Mouse (Mus musculus) midbrain, postnatal 0 days (tissue): ENCODE measurements around the gene Spsb4. TPM values are rescaled to one million over a fixed set of nuclear protein-coding genes. Genes with fewer than 3 reads are reported as not detected.

ENCODE experiments used
- ATAC-seq: fragments of 200-750 bp; cut with Nextera tagmentation; 2 replicates; pipeline ENCODE4 v1.8.0; 2017; ENCODE audit warnings: moderate number of reproducible peaks, mild to moderate bottlenecking, moderate TSS enrichment, moderate library complexity; ENCODE audit not compliant: low FRiP score
- DNase-seq: peaks from one replicate; pipeline ENCODE4 v3.0.0-alpha.2; 2015; ENCODE audit warnings: low spot score
- H3K27ac ChIP-seq: fragments of 300-500 bp; sonication (generic); 2 replicates; pipeline ENCODE4 v1.5.1; 2014; ENCODE audit warnings: low read depth, mild to moderate bottlenecking, low read length, mixed read lengths
- H3K27me3 ChIP-seq: fragments of 300-500 bp; sonication (generic); 2 replicates; pipeline ENCODE4 v1.6.1; 2014; ENCODE audit warnings: low read length, control low read depth, mixed read lengths; ENCODE audit not compliant: insufficient read depth
- H3K36me3 ChIP-seq: fragments of 300-500 bp; sonication (generic); 2 replicates; pipeline ENCODE4 v1.6.1; 2014; ENCODE audit warnings: low read length, control low read depth, mixed read lengths; ENCODE audit not compliant: insufficient read depth
- H3K4me1 ChIP-seq: fragments of 300-500 bp; sonication (generic); 2 replicates; pipeline ENCODE4 v1.6.1; 2014; ENCODE audit warnings: mild to moderate bottlenecking, control low read depth, antibody characterized with exemption, low read length, mixed read lengths; ENCODE audit not compliant: insufficient read depth
- H3K4me2 ChIP-seq: fragments of 300-500 bp; sonication (generic); 2 replicates; pipeline ENCODE4 v1.6.1; 2014; ENCODE audit warnings: low read depth, mild to moderate bottlenecking, low read length, mixed read lengths; ENCODE audit not compliant: poor library complexity, severe bottlenecking
- H3K4me3 ChIP-seq: fragments of 300-500 bp; sonication (generic); 2 replicates; pipeline ENCODE4 v1.5.1; 2014; ENCODE audit warnings: low read depth, mild to moderate bottlenecking, low read length, moderate library complexity
- H3K9ac ChIP-seq: fragments of 300-500 bp; sonication (generic); replicated peaks from 2 replicates; pipeline ENCODE4 v1.6.1; 2014; ENCODE audit warnings: mild to moderate bottlenecking, low read length, moderate library complexity, mixed read lengths; ENCODE audit not compliant: poor library complexity, severe bottlenecking
- H3K9me3 ChIP-seq: fragments of 300-500 bp; sonication (generic); 2 replicates; pipeline ENCODE4 v1.6.1; 2016; ENCODE audit warnings: low read length, control low read depth
- CTCF ChIP-seq: IDR thresholded peaks from 2 replicates; pipeline ENCODE4 v1.5.1; 2016; ENCODE audit warnings: antibody characterized with exemption, mild to moderate bottlenecking
- WGBS: fragments of 180-500 bp; shearing (Covaris S2); extraction: QIAGEN DNeasy Blood & Tissue Kit; methylation state at CpG from one replicate; pipeline ENCODE4 v1.1.7; 2014; 5-methylcytosine and 5-hydroxymethylcytosine counted together
- polyA plus RNA-seq: library from polyadenylated mRNA; unstranded; fragments of >200 nt; fragmentation: Nextera tagmentation; extraction: Ambion mirVana; gene quantifications from 2 replicates; pipeline ENCODE4 v1.2.1, GENCODE M21; 2015
- total RNA-seq: library from RNA; depleted of rRNA; stranded (reverse); fragments of >200 nt; gene quantifications from 2 replicates; pipeline ENCODE4 v1.2.3, GENCODE M21; 2014

The Spsb4 gene
- total and polyA plus RNA-seq, 2 experiments from 2014 or later: 21.2 to 38.9 TPM

DNA sequence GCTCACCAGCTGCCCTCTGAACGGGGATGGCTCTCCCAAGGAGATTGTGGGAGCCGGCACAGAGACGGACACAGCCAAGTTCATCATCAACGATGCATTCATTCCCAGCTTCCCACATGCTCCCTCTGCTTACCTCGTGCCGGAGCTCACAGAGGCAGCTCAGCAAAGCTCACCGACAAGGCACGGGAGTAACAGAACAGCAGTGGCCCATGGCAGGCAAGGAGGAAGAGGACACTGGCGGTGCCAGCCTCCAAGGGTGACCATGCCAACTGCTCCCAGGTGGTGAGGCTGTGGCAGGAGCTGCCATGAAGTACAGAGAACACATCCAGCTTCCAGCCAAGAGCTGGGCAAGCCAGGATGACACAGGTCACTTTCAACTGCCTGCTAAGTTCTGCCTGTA lies 45.6 kb downstream of the Spsb4 start:
- Histone ChIP-seq H3K27me3 (no peaks in the 10 kb centered on the region), H3K36me3 (no peaks in the 10 kb centered on the region), H3K4me2 (no peak overlapping the region), H3K4me1 (peaks cover 10% of the 10 kb centered on the region), H3K9ac (no peak overlapping the region), H3K4me3 (no peak overlapping the region), H3K9me3 (no peaks in the 10 kb centered on the region), H3K27ac (no peak overlapping the region)
- TF ChIP-seq CTCF: no peak
- no peak for ATAC-seq
- DNase-seq: no peak
- WGBS: 55% methylated on average over 9 of the region's 9 CpGs

DNA sequence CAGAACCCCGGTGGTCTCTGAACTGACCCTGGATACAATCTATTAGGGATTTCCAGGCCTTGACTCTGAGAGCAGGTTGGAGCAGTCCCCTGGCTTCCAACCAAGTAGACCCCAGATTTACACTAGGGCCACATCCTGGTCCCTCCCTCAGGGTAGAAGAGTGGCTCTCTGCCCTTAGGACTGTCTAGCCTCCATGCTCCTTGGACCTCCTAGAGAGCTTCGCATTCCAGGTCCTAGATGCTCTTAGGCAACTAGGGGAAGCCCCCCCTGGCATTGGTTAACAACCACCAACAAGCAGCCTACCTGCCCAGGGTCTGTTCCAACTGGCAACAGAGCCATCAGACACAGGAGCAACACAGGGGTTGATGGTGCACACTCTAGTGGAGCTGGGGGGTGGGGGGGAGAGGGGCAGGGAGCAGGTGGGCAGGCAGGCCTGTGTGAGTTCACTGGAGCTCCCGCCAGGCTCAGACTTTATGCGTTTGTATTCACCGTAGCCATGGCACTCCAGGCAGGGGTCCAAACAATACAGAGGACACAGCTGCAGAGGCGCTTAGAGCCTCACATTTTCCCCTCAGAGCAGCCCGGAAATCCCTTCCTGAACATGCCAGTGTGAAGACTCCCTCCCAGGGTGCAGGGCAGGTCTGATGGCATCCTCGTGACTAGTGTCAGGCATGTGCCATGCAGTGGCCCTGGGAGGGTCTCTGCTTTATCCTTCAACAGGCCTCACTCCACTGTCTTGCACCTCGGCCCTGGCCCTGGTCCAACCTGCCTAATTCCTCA lies 46.8 kb downstream of the Spsb4 start:
- ATAC-seq (peak; percentile 76), DNase-seq (peak; percentile 85)
- H3K4me2 ChIP-seq: no peak overlapping the region
- no peaks in the 10 kb centered on the region for H3K27me3 ChIP-seq
- H3K4me1 ChIP-seq: 0 out of 2 replicates have a peak, but pooled peaks cover 4% of the 10 kb centered on the region
- H3K9me3 ChIP-seq: no peaks in the 10 kb centered on the region
- no peak overlapping the region for H3K4me3 ChIP-seq
- TF ChIP-seq CTCF: no peak
- H3K9ac ChIP-seq: no peak overlapping the region
- 36% methylated on average over 9 of the region's 9 CpGs for WGBS
- no peak overlapping the region for H3K27ac ChIP-seq
- H3K36me3 ChIP-seq: no peaks in the 10 kb centered on the region

DNA sequence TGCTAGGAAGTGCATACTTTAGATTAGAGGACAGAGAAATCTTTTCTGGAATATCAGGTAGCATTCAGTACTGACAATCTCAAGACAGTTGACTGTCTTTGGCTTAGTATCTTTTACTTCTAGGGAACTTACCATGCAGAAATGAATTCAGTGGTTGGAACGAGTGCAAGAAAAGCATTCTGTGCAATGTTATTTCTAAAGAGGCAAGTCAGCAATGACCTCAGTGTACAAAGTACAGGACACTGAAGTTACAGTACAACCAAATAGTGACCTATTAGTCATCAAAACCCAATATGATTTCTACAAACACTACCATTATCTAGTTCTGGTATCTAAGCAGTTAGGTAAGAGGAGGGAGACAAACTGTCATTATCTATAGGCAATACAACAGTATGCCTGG lies 51.1 kb downstream of the Spsb4 start:
- TF ChIP-seq CTCF: no peak
- Histone ChIP-seq H3K9me3 (no peaks in the 10 kb centered on the region), H3K4me1 (0 out of 2 replicates have a peak, but pooled peaks cover 2% of the 10 kb centered on the region), H3K27me3 (no peaks in the 10 kb centered on the region), H3K4me2 (no peak overlapping the region), H3K36me3 (no peaks in the 10 kb centered on the region), H3K9ac (no peak overlapping the region), H3K4me3 (no peak overlapping the region), H3K27ac (no peak overlapping the region)
- ATAC-seq (no peak), DNase-seq (no peak)
- WGBS: 86% methylated on average over 1 of the region's 1 CpGs

DNA sequence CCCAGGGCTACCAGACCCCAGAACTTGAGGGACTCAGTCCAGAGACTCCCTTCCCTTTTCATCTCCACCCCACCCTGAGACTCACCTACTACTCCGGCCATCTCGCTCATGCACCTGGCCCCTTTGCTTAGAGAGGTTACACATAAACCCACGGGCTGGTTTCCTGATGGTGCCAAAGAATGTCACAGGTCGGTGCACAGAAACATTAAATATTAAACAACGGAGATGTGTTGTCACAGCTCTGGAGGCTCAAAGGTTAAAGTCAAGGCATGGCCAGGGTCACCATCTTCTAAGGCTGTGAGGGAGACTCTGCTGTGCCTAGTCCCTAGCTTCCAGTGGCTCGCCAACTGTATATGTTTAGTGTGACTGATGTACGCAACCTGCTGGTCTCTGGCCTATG lies 52.2 kb downstream of the Spsb4 start:
- no peak for TF ChIP-seq CTCF
- no peak overlapping the region for H3K9ac ChIP-seq
- H3K27ac ChIP-seq: no peak overlapping the region
- no peaks in the 10 kb centered on the region; the same call in 1 of the 2 replicates for H3K4me1 ChIP-seq
- H3K4me3 ChIP-seq: no peak overlapping the region
- ATAC-seq: no peak
- no peaks in the 10 kb centered on the region for H3K27me3 ChIP-seq
- no peak overlapping the region for H3K4me2 ChIP-seq
- H3K9me3 ChIP-seq: no peaks in the 10 kb centered on the region
- no peaks in the 10 kb centered on the region for H3K36me3 ChIP-seq
- no peak for DNase-seq
- 97% methylated on average over 7 of the region's 7 CpGs for WGBS

DNA sequence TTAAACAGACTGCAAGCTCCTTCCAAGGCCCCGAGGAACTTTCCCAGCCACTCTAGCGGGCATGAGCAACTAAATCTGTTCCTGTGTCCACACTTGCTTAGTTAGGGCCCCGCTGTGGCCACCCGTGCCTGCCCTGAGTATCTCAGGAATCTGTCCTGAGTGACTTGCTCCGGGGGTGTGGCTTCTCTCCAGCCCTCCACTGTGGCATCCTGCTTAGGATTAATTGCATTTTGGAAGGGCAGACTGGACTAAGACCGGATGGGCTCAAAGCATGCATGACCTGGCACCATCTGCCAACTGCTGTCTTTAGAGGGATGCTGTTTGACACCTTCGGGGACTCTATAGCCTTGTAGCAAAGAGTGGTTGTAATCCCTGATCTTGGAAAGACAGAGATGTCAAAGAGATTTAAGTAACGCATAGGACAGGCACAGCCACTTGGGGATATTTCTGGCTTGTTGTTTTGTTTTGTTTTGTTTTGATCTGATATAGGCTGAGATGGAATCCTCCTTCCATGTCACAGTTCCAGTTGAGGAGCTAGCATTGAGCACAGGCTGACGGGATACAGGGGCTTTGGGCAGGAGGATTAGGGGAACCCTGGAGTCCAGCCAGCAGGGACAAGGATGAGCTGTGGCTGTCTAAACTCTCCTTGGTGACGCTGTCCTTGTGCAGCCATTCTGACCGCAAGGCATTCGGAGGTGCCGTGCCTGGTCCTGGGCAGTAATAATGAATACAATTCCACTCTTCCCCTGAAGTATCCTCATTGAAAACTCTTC lies 55.0 kb downstream of the Spsb4 start:
- H3K9me3 ChIP-seq: no peaks in the 10 kb centered on the region
- H3K27me3 ChIP-seq: no peaks in the 10 kb centered on the region
- ATAC-seq: peak; percentile 25; the same call in 1 of the 2 replicates
- H3K4me2 ChIP-seq: no peak overlapping the region
- no peak overlapping the region for H3K27ac ChIP-seq
- H3K36me3 ChIP-seq: no peaks in the 10 kb centered on the region
- H3K4me1 ChIP-seq: no peaks in the 10 kb centered on the region; the same call in 1 of the 2 replicates
- H3K4me3 ChIP-seq: no peak overlapping the region
- no peak for TF ChIP-seq CTCF
- no peak overlapping the region for H3K9ac ChIP-seq
- 37% methylated on average over 13 of the region's 13 CpGs for WGBS
- DNase-seq: peak; percentile 85

DNA sequence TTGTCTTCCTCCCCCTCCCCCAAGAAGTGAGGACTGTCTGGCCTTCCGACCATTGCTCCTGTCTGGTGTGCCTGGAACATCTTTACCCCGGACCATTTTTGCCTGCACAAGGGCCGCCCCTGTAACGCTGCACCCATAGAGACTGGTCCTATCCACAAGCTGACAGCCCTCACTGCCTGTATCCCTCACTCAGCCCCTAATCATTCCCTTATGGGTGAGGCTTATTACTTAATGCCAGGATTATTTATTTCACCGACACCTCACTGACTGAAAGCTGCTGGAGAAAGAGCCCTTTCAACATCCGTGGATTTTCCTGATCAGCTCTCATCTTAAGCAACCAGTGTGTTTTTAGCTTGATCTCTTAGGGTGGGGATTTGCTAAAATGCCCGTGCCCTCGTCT lies 55.9 kb downstream of the Spsb4 start:
- H3K36me3 ChIP-seq: no peaks in the 10 kb centered on the region
- H3K4me3 ChIP-seq: no peak overlapping the region
- H3K4me1 ChIP-seq: no peaks in the 10 kb centered on the region; the same call in 1 of the 2 replicates
- no peak overlapping the region for H3K9ac ChIP-seq
- no peak overlapping the region for H3K4me2 ChIP-seq
- no peaks in the 10 kb centered on the region for H3K9me3 ChIP-seq
- H3K27ac ChIP-seq: no peak overlapping the region
- WGBS: 52% methylated on average over 8 of the region's 8 CpGs
- DNase-seq: no peak
- ATAC-seq: no peak; the same call in 1 of the 2 replicates
- no peaks in the 10 kb centered on the region for H3K27me3 ChIP-seq
- no peak for TF ChIP-seq CTCF
